Mouse (Mus musculus): Measurements from ENCODE around the gene Cdip1.
"Not testable (repeated sequence)": the region's sequence is repeated elsewhere in the genome, so short reads cannot be mapped to it uniquely, and the experiment has no call there.

Gene Cdip1

GRCm38 (mm10) chr16:4789810-4790559 lies at the start of gene Cdip1:
Gene Cdip1, minus strand, starts transcription at chr16:4790292.
- DNase-seq, result peak; percentile 93 to 95

- no peak for DNase-seq
These were observed 49.5 kb upstream of the Cdip1 start for GRCm38 (mm10) chr16:4839552-4839951.

- DNase-seq, result no peak
These were observed 47.5 kb upstream of the Cdip1 start for GRCm38 (mm10) chr16:4837631-4838030.

- DNase-seq, result peak; percentile 30 to 45
These were observed 45.1 kb upstream of the Cdip1 start, which contains the start of gene 4930562C15Rik for GRCm38 (mm10) chr16:4835191-4835590. Gene 4930562C15Rik, plus strand, starts transcription at chr16:4835416.

GRCm38 (mm10) chr16:4833858-4834257 lies 43.8 kb upstream of the Cdip1 start:
- no peak for DNase-seq

- peak in 1 of 2 experiments; percentile 14 for DNase-seq
These were observed 41.7 kb upstream of the Cdip1 start for GRCm38 (mm10) chr16:4831650-4832419.

- DNase-seq, result no peak
These were observed 39.3 kb upstream of the Cdip1 start for GRCm38 (mm10) chr16:4829271-4829900.

- DNase-seq, result no peak
These were observed 37.5 kb upstream of the Cdip1 start for GRCm38 (mm10) chr16:4827639-4828038.

- DNase-seq, result not testable (repeated sequence)
These were observed 34.4 kb upstream of the Cdip1 start for GRCm38 (mm10) chr16:4824466-4824865.

GRCm38 (mm10) chr16:4818349-4818748 lies 28.3 kb upstream of the Cdip1 start:
- no peak for DNase-seq

GRCm38 (mm10) chr16:4796631-4797030 lies 6.5 kb upstream of the Cdip1 start:
- DNase-seq, result no peak

GRCm38 (mm10) chr16:4791332-4791731 lies 1.2 kb upstream of the Cdip1 start:
- DNase-seq, result no peak

- DNase-seq, result no peak
These were observed 752 bp downstream of the Cdip1 start for GRCm38 (mm10) chr16:4789311-4789768.

GRCm38 (mm10) chr16:4788176-4788575 lies 1.9 kb downstream of the Cdip1 start:
- DNase-seq, result no peak

GRCm38 (mm10) chr16:4785706-4786105 lies 4.4 kb downstream of the Cdip1 start:
- DNase-seq, result no peak

- DNase-seq, result no peak
These were observed 7.6 kb downstream of the Cdip1 start for GRCm38 (mm10) chr16:4782515-4782914.

- peak; percentile 80 to 81 for DNase-seq
These were observed 8.4 kb downstream of the Cdip1 start for GRCm38 (mm10) chr16:4781524-4782196.

GRCm38 (mm10) chr16:4778940-4779339 lies 11.2 kb downstream of the Cdip1 start:
- no peak for DNase-seq

GRCm38 (mm10) chr16:4777905-4778609 lies 12.0 kb downstream of the Cdip1 start:
- DNase-seq, result peak; percentile 69 to 70

GRCm38 (mm10) chr16:4777171-4777904 lies 12.8 kb downstream of the Cdip1 start:
- DNase-seq, result peak; percentile 39 to 59

- DNase-seq, result peak in 1 of 2 experiments; percentile 33
These were observed 16.7 kb downstream of the Cdip1 start for GRCm38 (mm10) chr16:4773289-4773970.
